Mouse (Mus musculus) embryo, embryonic 10 days (tissue): ENCODE measurements around the gene Baz2a.
A peak's percentile ranks its signal among the peaks of the same experiment; 100 is the strongest.
"Not testable (repeated sequence)": the region's sequence is repeated elsewhere in the genome, so short reads cannot be mapped to it uniquely, and the experiment has no call there.

Source experiments
- DNase-seq: peaks from one replicate; pipeline ENCODE4 v3.0.0-alpha.2; 2015; ENCODE audit warnings: low spot score

Baz2a gene

GRCm38 (mm10) chr10:128091564-128092505 lies at the start of gene Baz2a:
Baz2a (plus strand) TSS chr10:128091577.
- no peak for DNase-seq

DNA sequence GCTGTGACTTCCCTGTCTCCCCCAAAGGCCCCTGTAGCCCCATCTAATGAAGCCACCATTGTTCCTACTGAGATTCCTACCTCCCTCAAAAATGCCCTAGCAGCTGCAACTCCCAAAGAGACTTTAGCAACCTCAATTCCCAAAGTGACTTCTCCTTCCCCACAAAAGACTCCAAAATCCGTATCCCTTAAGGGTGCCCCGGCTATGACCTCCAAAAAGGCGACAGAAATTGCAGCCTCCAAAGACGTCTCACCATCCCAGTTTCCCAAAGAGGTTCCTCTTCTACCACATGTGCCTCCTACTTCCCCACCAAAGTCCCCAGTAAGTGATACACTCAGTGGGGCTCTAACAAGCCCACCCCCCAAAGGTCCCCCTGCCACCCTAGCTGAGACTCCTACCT lies 49.7 kb upstream of the Baz2a start:
- no peak for DNase-seq

DNA sequence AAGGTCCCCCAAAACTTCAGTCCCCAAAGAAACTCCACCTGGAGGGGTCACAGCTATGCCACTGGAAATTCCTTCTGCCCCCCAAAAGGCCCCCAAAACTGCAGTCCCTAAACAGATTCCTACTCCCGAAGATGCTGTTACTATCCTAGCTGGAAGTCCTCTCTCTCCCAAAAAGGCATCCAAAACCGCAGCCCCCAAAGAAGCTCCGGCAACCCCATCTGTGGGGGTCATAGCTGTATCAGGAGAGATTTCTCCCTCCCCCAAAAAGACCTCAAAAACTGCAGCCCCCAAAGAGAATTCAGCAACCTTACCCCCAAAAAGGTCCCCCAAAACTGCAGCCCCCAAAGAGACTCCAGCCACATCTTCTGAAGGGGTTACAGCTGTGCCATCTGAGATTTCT lies 48.9 kb upstream of the Baz2a start:
- no peak for DNase-seq

DNA sequence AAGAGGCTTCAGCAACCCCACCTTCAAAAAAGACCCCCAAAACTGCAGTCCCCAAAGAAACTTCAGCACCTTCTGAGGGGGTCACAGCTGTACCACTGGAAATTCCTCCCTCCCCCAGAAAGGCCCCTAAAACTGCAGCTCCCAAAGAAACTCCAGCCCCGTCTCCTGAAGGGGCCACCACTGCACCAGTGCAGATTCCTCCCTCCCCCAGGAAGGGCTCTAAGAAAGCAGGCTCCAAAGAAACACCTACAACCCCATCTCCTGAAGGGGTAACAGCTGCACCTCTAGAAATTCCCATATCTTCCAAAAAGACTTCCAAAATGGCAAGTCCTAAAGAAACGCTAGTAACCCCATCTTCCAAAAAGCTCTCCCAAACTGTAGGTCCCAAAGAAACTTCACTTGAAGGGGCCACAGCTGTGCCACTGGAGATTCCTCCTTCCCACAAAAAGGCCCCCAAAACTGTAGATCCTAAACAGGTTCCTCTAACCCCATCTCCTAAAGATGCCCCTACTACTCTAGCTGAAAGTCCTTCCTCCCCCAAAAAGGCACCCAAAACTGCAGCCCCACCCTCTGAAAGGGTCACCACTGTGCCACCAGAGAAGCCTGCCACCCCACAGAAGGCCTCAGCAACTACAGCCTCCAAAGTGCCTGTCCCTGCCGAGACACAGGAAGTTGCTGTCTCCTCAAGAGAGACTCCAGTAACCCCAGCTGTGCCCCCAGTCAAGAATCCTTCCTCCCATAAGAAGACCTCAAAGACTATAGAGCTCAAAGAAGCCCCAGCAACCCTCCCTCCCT lies 48.1 kb upstream of the Baz2a start:
- no peak for DNase-seq

GRCm38 (mm10) chr10:128048157-128048556 lies 43.2 kb upstream of the Baz2a start:
- no peak for DNase-seq

- DNase-seq = no peak
Measured at GRCm38 (mm10) chr10:128049741-128050140, 41.6 kb upstream of the Baz2a start.

GRCm38 (mm10) chr10:128050355-128050754 lies 41.0 kb upstream of the Baz2a start:
- DNase-seq = no peak

DNA sequence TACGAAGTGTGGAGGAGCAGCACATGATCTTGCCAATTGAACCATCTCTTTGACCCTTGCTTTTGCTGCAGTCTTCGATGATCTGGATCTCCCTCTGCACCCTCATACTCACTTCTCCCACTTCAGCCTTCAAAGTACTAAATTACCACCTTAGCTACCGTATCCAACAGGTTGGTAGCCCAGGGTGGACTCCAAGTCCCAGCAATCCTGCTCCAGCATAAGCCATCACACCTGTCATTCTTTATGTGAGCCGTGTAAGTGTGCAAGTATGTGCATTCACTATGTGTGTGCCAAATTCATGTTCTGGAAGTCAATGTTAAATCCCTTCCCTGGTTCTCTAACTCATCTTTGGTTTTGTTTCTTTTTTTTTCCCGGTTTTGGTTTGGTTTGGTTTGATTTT lies 39.8 kb upstream of the Baz2a start:
- no peak for DNase-seq

GRCm38 (mm10) chr10:128052136-128052535 lies 39.2 kb upstream of the Baz2a start:
- DNase-seq = not testable (repeated sequence)

DNA sequence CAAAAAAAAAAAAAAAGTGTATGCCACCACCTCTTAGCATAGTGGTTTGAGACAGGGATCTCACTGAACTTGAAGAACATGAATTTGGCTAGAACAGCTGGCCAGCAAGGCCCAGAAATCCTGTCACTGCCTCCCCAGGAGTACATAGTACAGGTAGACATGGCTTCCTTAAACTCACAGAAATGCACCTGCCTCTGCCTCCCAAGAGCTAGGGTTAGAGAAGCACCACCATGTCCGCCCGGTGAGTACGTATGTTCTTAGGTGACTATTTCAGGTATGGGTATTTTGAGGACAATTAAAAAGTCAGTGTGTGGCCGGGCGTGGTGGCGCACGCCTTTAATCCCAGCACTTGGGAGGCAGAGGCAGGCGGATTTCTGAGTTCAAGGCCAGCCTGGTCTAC lies 38.4 kb upstream of the Baz2a start:
- no peak for DNase-seq

- DNase-seq = no peak
Measured at GRCm38 (mm10) chr10:128058184-128058583, 33.2 kb upstream of the Baz2a start.

DNA sequence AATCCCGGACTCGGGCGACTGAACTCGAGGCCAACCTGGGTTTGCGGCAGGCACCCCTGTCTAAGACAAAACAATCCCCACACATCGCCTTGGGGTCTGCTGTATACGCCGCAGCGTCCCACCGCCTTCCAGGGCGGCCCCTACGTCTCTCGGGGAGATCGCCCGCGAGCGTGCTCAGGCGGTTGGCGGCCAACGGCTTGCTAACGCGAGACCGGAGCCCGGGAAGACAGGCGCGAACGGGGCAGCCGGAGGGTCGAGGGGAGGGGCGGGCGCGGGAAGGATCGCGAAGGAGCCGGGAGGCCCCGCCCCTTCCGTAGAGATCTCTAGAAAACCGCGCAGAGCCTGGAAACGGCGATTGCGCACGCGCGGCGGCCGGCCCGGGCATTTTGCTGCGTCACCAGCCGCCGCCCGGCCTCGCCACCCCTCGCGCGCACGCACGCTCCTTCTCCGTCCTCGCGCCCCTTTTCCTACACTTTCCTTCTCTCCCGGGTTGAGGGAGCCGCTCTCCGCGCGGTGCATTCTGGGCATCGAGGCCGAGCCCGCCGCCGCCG lies 32.7 kb upstream of the Baz2a start, which contains the start of gene Ptges3:
Gene Ptges3 (plus strand): TSS at position 354 of the 551 bp plus-strand sequence.
- peak; percentile 98 for DNase-seq

- DNase-seq = peak; percentile 76
Measured at GRCm38 (mm10) chr10:128059207-128059981, 32.0 kb upstream of the Baz2a start.

- no peak for DNase-seq
Measured at GRCm38 (mm10) chr10:128061109-128061508, 30.3 kb upstream of the Baz2a start.

GRCm38 (mm10) chr10:128062221-128062989 lies 29.0 kb upstream of the Baz2a start:
- no peak for DNase-seq

DNA sequence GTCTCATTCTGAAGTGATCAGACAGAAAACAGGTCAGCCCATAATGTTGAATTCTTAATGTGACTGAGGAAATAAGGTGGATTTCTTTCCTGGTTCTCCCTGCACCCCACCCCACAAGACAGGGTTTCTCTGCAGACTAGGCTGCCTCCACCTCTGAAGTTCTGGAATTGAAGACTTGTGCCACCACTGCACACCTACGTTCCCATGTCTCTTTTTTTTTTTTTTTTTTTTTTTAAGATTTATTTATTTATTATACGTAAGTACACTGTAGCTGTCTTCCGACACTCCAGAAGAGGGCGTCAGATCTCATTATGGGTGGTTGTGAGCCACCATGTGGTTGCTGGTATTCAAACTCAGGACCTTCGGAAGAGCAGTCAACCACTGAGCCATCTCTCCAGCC lies 25.3 kb upstream of the Baz2a start:
- no peak for DNase-seq

DNA sequence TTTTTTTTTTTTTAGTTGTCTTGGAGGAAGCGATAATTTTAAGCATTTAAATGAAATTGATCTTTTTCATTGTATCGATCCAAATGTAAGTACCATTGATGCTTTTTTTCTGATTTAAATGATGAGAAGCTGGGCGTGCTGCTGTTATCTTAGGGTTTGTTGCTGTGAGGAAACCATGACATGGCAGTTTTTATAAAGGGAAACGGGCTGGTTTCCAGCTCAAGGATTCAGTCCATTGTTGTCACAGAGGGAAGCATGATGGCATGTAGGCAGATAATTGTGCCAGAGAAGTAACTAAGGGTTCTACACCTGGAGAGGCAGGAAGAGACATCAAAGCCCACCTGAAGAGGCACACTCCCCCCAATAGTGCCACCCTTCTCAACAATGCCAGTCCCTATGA lies 22.2 kb upstream of the Baz2a start:
- no peak for DNase-seq

DNA sequence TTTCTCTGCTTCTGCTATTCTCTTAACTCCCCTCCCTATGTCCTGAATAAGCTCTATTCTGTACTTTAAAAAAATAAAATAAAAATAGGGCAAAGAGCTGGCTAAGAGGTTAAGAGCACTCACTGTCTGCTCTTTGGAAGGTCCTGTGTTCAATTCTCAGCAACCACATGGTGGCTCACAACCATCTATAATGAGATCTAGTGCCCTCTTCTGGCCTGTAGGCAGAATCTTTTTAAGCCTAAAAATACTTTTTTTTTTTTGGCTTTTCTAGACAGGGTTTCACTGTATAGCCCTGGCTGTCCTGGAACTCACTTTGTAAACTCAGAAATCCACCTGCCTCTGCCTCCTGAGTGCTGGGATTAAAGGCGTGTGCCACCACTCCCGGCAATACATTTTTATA lies 20.9 kb upstream of the Baz2a start:
- not testable (repeated sequence) for DNase-seq

GRCm38 (mm10) chr10:128078269-128078668 lies 13.1 kb upstream of the Baz2a start:
- not testable (repeated sequence) for DNase-seq

DNA sequence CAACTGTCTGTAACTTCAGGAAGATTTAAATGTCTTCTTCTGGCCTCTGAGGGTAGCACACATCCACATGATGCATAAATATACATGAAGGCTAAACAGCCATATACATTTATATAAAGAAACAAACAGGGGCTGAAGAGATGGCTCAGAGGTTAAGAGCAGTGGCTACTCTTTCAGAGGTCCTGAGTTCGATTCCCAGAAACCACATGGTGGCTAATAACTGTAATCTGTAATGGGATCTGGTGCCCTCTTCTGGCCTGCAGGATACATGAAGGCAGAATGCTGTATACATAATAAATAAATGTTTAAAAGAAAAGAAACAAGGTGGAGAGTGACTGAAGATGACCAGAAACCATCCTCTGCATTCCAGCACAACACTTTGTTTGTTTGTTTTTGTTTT lies 10.9 kb upstream of the Baz2a start:
- no peak for DNase-seq
